Mouse (Mus musculus): Measurements from ENCODE around the gene Vmn2r33.
"Not testable (repeated sequence)": the region's sequence is repeated elsewhere in the genome, so short reads cannot be mapped to it uniquely, and the experiment has no call there.

Gene Vmn2r33

DNA sequence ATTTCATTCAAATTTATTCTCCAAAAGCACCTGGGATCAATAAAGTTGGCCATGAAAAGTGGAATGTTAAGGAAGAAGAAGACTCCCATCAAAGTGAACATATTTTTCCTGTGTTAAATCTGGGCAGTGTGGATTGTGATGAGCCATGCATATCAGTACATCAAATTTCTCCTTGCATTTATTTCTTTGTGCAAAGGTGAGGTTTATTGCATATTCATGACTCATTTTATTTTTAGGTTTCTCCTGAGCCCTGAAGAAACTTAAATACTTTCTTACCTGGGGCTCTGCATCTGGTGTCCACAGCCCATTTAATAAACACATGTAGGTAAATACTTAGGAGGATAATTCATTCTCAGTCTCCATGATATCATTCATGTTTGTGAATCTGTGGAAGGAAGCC is at the start of gene Vmn2r33:
Vmn2r33 (minus strand) TSS at position 101 of the 400 bp plus-strand sequence.
- DNase-seq (ENCODE audit: inconsistent ontology term) = not testable (repeated sequence)

All from Muller cell, postnatal 12 days (primary cell).